Mouse (Mus musculus): ENCODE results near the gene Stk35. TPM values are rescaled to one million over a fixed set of nuclear protein-coding genes. Genes with fewer than 3 reads are reported as not detected.

Stk35 gene
- polyA plus RNA-seq, 1 experiment from 2014 or later, result 19.4 TPM

DNA sequence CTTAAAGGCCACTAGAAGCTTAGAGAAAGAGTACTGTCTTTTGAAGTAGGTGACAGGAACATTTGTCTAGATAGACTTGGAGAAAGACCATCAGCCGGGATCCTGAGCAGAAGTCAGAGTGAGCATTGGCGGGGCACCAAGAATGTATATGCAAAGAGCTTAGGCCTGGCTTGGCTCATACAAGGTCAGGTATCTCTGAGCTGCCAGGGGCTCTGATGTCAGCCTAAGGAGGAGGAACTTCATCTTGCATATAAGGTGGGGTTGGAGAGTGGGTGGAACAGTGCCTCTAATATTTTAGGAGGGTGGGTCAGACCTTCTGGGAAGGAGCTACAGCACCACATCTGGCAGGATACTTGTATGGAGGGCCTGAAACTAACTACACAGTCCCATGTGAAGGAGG is 18.6 kb downstream of the Stk35 start:
- Histone ChIP-seq H3K27me3 (ENCODE audit: low read depth, poor library complexity, severe bottlenecking) (no peaks in the 10 kb centered on the region), H3K9me3 (replicated peaks) (no peaks in the 10 kb centered on the region), H3K36me3 (peaks cover 100% of the 10 kb centered on the region), H3K27ac (no peak overlapping the region), H3K4me1 (0 out of 2 replicates have a peak, but pooled peaks cover 3% of the 10 kb centered on the region), H3K4me3 (no peak overlapping the region)
- DNase-seq (ENCODE audit: low spot score), result no peak
- 98% methylated on average over 2 of the region's 2 CpGs for WGBS

DNA sequence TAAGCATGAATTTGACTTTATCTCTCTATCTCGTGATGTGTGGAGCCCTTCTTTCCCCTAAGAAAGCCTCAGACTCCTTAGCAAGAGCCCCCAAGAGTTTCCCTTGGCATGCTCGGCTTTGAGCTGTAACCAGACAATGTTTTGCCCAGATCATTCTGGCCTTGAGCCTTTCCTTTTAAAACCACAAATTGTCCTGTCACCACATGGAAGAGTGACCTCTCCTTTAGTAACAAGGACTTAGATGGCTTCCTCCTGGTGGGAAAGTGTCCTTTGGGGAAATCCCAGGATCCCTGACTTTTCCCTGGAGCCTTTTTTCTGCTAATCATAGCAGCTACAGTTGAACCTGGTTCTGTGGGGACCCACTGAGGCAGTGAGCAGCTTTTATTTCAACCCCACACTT is 19.2 kb downstream of the Stk35 start:
- Histone ChIP-seq H3K4me1 (0 out of 2 replicates have a peak, but pooled peaks cover 3% of the 10 kb centered on the region), H3K4me3 (no peak overlapping the region), H3K27ac (no peak overlapping the region), H3K36me3 (peaks cover 100% of the 10 kb centered on the region), H3K9me3 (replicated peaks) (no peaks in the 10 kb centered on the region), H3K27me3 (ENCODE audit: low read depth, poor library complexity, severe bottlenecking) (no peaks in the 10 kb centered on the region)
- 95% methylated on average over 2 of the region's 2 CpGs for WGBS
- no peak for DNase-seq (ENCODE audit: low spot score)

DNA sequence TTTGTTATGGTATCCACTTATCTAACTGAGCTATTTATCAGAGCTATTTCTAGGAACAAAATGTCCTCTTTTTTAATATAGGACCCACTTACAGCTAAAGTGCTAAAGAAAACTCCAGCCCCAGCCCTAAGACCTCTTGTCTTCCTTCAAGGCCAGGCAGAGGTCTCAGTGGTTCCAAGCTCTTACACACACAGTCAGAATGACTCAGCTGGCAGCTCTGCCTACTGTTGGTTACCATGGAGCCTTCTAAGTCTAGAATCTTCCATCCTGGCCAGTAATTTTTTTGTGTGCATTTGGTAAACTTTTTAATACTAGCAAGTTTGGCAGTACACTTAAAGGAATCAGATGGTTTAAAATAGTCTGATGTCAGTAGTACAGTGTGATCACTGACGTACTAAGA is 19.6 kb downstream of the Stk35 start:
- H3K36me3 ChIP-seq, result peaks cover 96% of the 10 kb centered on the region
- H3K4me1 ChIP-seq, result 0 out of 2 replicates have a peak, but pooled peaks cover 3% of the 10 kb centered on the region
- DNase-seq (ENCODE audit: low spot score), result no peak
- H3K27me3 ChIP-seq (ENCODE audit: low read depth, poor library complexity, severe bottlenecking), result no peaks in the 10 kb centered on the region
- no peaks in the 10 kb centered on the region for H3K9me3 ChIP-seq (replicated peaks)
- H3K4me3 ChIP-seq, result no peak overlapping the region
- WGBS, result 94% methylated on average over 1 of the region's 1 CpGs
- no peak overlapping the region for H3K27ac ChIP-seq

DNA sequence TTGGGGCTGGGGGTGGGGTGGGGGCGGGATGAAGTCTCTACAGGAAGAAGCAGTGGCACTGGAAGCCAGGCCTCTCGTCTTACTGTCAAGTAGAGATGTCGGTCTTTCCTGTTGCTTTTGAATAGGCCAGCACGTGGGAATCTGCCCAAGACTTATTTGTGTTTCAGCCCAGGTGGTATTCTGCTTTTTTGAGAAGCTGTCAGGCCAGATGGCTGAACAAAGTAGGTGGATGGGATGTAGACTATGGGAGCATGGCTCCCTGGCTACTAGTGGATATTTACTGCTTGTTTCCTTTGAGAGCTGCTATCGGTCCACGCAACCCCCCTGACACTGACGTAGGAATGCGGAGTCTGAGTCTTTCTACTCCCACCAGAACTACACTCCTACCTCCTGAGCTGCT is 20.7 kb downstream of the Stk35 start:
- H3K9me3 ChIP-seq (replicated peaks), result no peaks in the 10 kb centered on the region
- H3K4me3 ChIP-seq, result no peak overlapping the region
- peaks cover 92% of the 10 kb centered on the region for H3K36me3 ChIP-seq
- H3K27me3 ChIP-seq (ENCODE audit: low read depth, poor library complexity, severe bottlenecking), result no peaks in the 10 kb centered on the region
- 92% methylated on average over 8 of the region's 8 CpGs for WGBS
- no peak overlapping the region for H3K27ac ChIP-seq
- DNase-seq (ENCODE audit: low spot score), result no peak
- H3K4me1 ChIP-seq, result 0 out of 2 replicates have a peak, but pooled peaks cover 3% of the 10 kb centered on the region

DNA sequence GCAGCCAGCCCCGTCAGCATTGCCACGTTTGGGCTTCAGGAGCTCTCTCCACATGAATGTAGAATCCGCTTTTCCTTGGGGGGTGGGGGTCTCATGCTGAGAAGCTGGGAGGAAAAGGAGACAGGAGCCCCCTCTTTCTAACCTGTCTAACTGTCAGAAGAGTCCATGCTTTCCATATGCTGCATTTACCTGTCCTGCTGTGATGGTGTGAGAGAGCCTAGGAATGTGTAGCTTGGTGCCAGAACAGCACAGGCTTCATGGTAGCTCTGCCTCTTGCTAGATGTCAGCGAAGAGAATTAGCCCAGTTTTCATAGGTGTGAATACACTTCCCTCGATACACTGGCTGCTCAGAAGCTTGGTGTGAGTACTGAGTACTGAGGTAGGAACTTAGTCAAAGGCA is 21.3 kb downstream of the Stk35 start:
- peaks cover 92% of the 10 kb centered on the region for H3K36me3 ChIP-seq
- 94% methylated on average over 5 of the region's 5 CpGs for WGBS

DNA sequence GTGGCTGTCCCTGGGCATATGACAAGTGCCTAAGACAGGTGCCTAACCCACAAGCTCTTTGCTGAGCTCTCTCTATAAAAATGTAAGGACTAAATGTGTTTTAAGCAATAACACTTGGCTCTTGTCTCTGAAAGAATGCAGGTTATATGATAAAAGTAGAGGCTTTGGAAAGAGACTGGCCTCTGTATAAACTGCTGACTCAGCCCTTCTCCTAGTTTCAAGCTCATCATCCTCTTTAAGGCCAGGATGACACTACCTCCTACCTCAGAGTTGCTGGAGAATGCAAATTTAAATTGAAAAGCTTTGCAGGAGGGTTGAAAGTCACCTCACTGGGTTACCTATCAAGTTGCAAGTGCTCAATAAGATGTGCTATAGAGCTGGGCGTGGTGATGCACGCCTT is 23.0 kb downstream of the Stk35 start:
- Histone ChIP-seq H3K27ac (no peak overlapping the region), H3K4me1 (0 out of 2 replicates have a peak, but pooled peaks cover 3% of the 10 kb centered on the region), H3K27me3 (ENCODE audit: low read depth, poor library complexity, severe bottlenecking) (no peaks in the 10 kb centered on the region), H3K4me3 (no peak overlapping the region), H3K9me3 (replicated peaks) (no peaks in the 10 kb centered on the region), H3K36me3 (peaks cover 92% of the 10 kb centered on the region)
- no peak for DNase-seq (ENCODE audit: low spot score)
- 92% methylated on average over 2 of the region's 2 CpGs for WGBS

More for the DNA sequence above, 21.3 kb downstream of the Stk35 start:
- Histone ChIP-seq H3K4me3 (no peak overlapping the region), H3K4me1 (0 out of 2 replicates have a peak, but pooled peaks cover 3% of the 10 kb centered on the region), H3K27me3 (ENCODE audit: low read depth, poor library complexity, severe bottlenecking) (no peaks in the 10 kb centered on the region), H3K9me3 (replicated peaks) (no peaks in the 10 kb centered on the region), H3K27ac (no peak overlapping the region)
- no peak for DNase-seq (ENCODE audit: low spot score)

DNA sequence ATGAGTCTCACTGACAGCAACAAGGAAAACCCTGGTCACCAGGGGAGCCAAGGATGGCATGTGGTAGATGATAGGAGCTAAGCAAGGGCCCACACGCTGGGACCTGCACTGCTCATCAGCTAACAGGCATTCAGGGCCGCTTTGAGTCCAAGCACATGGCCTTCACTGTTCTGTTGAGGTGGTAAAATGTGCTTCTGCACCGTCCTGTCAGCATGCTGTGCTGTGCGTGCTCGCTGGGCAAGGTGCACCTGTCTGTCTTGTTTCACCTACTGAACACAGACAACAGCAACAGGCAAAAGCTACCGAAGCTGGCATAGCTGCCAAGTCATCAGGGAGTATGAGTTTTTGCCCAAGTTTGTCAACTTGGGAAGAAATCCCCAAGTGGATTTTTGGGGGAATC is 23.9 kb downstream of the Stk35 start:
- 96% methylated on average over 6 of the region's 6 CpGs for WGBS
- DNase-seq (ENCODE audit: low spot score), result no peak
- Histone ChIP-seq H3K4me1 (0 out of 2 replicates have a peak, but pooled peaks cover 3% of the 10 kb centered on the region), H3K4me3 (no peak overlapping the region), H3K27me3 (ENCODE audit: low read depth, poor library complexity, severe bottlenecking) (no peaks in the 10 kb centered on the region), H3K9me3 (replicated peaks) (no peaks in the 10 kb centered on the region), H3K27ac (no peak overlapping the region), H3K36me3 (peaks cover 92% of the 10 kb centered on the region)

DNA sequence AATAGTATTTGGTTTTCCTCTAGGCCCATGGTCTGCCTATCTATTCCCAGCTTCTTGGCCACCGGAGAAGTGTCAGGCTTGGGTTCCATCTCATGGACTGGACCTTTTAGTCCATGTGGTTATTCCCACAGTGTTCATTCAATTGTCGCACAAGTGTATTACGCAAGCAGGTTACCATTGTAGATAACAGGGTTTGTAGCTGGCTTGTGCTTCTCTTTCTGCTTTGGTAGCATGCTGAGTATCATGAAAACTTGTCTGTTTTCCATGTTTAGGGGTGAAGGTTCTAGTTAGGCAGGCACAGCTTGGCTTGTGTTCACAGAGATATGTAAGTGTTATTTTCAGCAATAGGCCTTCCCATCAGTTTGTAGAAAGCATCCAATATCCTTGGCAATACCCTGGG is 25.8 kb downstream of the Stk35 start:
- Histone ChIP-seq H3K27ac (no peak overlapping the region), H3K36me3 (peaks cover 92% of the 10 kb centered on the region), H3K9me3 (replicated peaks) (no peaks in the 10 kb centered on the region), H3K4me1 (no peaks in the 10 kb centered on the region), H3K4me3 (no peak overlapping the region), H3K27me3 (ENCODE audit: low read depth, poor library complexity, severe bottlenecking) (no peaks in the 10 kb centered on the region)
- 96% methylated on average over 3 of the region's 3 CpGs for WGBS
- no peak for DNase-seq (ENCODE audit: low spot score)

DNA sequence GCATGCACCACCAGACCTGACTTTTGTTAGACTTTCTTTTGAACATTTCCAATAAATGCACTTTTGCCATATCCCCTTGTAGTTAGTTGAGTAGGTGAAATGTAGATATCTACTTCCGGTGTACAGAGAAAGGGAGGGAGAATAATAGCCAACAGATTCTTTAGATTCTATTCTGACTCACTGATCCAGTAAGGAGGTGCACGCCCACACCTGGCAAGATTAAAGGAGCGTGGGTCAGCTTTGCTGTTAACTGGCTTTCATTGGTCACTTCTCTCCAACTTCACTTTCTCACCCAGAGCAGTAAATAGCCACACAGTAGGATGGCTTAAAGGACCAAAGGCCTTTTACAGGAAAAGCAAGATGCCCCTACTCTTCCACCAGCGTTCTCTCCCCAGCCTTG is 32.7 kb downstream of the Stk35 start:
- no peak overlapping the region for H3K4me3 ChIP-seq
- peaks cover 42% of the 10 kb centered on the region for H3K36me3 ChIP-seq
- WGBS, result 79% methylated on average over 4 of the region's 4 CpGs
- no peak for DNase-seq (ENCODE audit: low spot score)
- H3K9me3 ChIP-seq (replicated peaks), result no peaks in the 10 kb centered on the region
- no peak overlapping the region for H3K27ac ChIP-seq
- H3K27me3 ChIP-seq (ENCODE audit: low read depth, poor library complexity, severe bottlenecking), result no peaks in the 10 kb centered on the region
- H3K4me1 ChIP-seq, result no peaks in the 10 kb centered on the region

DNA sequence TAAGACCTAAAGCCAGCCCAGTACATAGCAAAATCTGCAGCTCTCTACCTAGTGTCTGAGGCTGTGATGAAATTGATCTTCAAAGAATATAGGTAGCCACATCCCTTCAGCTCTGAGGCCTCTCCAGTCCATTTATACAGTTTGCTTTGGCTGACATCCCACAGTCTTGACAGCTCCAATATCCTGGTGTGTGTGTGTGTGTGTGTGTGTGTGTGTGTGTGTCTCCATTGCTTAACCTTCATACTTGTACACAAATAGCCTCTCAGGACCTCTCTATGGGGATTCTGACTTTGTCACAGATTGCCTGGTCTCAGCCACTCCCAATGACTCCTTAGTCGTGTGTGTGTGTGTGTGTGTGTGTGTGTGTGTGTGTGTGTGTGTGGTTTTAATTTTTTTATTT is 33.9 kb downstream of the Stk35 start:
- Histone ChIP-seq H3K4me1 (no peaks in the 10 kb centered on the region), H3K36me3 (peaks cover 29% of the 10 kb centered on the region), H3K27me3 (ENCODE audit: low read depth, poor library complexity, severe bottlenecking) (no peaks in the 10 kb centered on the region), H3K27ac (no peak overlapping the region), H3K9me3 (replicated peaks) (no peaks in the 10 kb centered on the region), H3K4me3 (no peak overlapping the region)
- DNase-seq (ENCODE audit: low spot score), result no peak
- 75% methylated on average over 1 of the region's 1 CpGs for WGBS

DNA sequence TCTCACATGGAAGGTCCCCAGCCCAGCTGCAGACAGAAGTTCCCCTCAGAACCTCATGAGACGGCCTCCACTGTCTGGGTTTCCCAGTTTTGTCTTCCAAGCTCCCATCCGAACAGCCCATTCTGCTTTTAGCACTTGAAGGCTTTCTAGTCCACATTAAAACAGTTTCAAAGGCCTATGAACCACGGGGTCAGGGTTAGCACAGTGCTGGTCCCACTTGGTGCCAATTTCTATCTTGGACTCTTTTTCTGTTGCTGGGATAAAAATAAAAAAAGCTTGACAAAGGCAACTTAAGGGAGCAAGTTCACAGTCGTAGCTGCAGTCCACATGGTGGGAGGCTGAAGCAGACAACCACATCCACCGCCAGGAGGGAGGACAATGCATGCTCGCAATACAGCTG is 34.6 kb downstream of the Stk35 start:
- no peak for DNase-seq (ENCODE audit: low spot score)
- H3K9me3 ChIP-seq (replicated peaks), result no peaks in the 10 kb centered on the region
- WGBS, result 89% methylated on average over 6 of the region's 6 CpGs
- H3K27ac ChIP-seq, result no peak overlapping the region
- no peak overlapping the region for H3K4me3 ChIP-seq
- H3K4me1 ChIP-seq, result no peaks in the 10 kb centered on the region
- peaks cover 23% of the 10 kb centered on the region for H3K36me3 ChIP-seq
- no peaks in the 10 kb centered on the region for H3K27me3 ChIP-seq (ENCODE audit: low read depth, poor library complexity, severe bottlenecking)

DNA sequence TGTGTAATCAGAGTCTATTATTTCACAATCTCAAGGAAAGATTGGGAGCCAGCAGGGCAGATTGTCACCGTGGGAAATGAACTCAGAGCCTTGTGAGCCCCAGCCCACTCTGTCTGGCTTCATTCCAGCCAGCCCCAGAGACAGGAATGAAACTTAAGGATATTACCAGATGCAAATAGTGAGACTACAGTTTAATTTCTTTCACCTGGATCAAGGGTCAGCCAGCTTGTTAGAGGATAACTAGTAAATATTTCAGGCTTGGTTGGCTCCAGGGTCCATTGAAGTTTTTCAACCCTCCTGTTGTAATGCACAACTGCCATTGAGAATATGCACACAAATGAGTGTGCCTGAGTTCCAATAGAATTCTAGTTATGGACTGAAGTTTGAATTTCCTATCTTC is 36.6 kb downstream of the Stk35 start:
- H3K4me1 ChIP-seq, result no peaks in the 10 kb centered on the region
- peaks cover 4% of the 10 kb centered on the region; the same call in 1 of the 2 replicates for H3K36me3 ChIP-seq
- WGBS, result 86% methylated on average over 1 of the region's 1 CpGs
- DNase-seq (ENCODE audit: low spot score), result no peak
- H3K27ac ChIP-seq, result no peak overlapping the region
- H3K27me3 ChIP-seq (ENCODE audit: low read depth, poor library complexity, severe bottlenecking), result no peaks in the 10 kb centered on the region
- no peaks in the 10 kb centered on the region for H3K9me3 ChIP-seq (replicated peaks)
- no peak overlapping the region for H3K4me3 ChIP-seq

DNA sequence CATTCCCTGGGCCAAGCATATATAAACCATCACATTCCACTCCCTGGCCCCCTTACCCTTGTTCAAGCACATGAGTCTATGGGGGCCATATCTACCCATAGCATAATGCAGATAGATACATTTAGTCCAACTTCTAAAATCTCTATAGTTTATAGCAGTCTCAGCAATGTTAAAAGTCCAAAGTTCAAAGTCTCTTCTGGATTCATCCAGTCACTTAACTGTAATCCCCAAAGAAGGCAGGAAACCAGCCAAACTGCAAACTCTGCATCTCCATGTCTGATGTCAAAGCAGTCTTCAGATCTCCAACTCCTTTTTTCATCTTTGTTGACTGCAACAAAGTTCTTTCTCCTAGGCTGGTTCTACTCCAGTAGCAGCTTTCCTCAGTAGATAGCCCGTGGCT is 38.0 kb downstream of the Stk35 start:
- H3K9me3 ChIP-seq (replicated peaks), result no peaks in the 10 kb centered on the region
- H3K4me1 ChIP-seq, result no peaks in the 10 kb centered on the region
- H3K27me3 ChIP-seq (ENCODE audit: low read depth, poor library complexity, severe bottlenecking), result no peaks in the 10 kb centered on the region
- no peak overlapping the region for H3K4me3 ChIP-seq
- no peaks in the 10 kb centered on the region for H3K36me3 ChIP-seq
- H3K27ac ChIP-seq, result no peak overlapping the region
- DNase-seq (ENCODE audit: low spot score), result no peak
- WGBS, result 80% methylated on average over 1 of the region's 1 CpGs

DNA sequence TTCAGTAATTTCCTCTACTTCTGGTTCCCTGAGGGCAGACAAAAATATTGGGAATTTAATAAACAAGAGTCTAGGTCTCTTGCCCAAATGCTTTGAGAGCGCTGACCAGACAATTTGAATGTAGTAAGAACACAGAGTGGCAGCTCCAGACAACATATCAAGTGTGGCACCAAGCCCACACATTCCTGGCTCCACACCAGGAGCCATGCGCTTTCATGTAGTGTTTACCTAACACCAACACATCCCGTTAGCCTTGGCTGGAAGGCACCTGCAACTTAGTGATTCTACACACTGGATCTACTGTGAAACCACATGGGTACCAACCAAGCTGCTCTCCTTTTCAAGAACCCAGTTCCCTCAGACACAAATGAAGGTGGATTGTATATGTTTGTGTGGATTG is 45.5 kb downstream of the Stk35 start:
- no peak for DNase-seq (ENCODE audit: low spot score)
- Histone ChIP-seq H3K4me1 (no peaks in the 10 kb centered on the region), H3K9me3 (replicated peaks) (no peaks in the 10 kb centered on the region), H3K4me3 (no peak overlapping the region), H3K27ac (no peak overlapping the region), H3K27me3 (ENCODE audit: low read depth, poor library complexity, severe bottlenecking) (no peaks in the 10 kb centered on the region), H3K36me3 (no peaks in the 10 kb centered on the region)
- WGBS, result 93% methylated on average over 3 of the region's 3 CpGs

Data from limb, embryonic 10.5 days (tissue).